Mouse (Mus musculus): ENCODE data around the gene Slc1a7. TPM values are rescaled to one million over a fixed set of nuclear protein-coding genes. Genes with fewer than 3 reads are reported as not detected.

Gene Slc1a7
- polyA plus RNA-seq, 1 experiment from 2014 or later: 0.08 TPM

DNA sequence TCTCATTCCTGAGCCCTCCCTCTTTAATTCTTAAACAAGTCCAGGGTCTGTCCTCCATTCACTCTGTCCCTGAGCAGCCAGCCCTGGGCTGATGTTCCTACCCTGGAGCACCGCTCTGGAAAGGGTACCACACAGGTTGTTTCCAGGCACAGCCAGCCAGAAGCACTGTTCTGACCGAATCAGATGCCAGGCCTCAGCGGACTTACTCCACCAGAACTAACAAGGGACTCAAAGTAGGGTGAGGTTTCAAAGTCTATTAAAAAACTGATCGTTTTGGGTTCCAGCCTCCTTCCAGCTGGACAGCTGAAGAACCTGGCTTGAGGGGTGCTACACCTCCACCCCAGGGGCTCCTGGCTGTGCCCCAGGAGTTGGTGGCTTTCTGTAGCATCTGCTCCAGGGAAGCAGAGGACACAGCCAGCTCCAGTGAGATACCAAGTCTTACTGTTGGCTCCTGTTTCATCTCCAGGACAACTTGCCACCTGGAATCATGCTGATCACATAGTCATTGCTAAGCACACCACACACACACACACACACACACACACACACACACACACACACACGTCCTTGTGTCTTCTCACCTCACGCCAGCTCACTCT is 12.0 kb downstream of the Slc1a7 start:
- no peak for ATAC-seq (ENCODE audit: low FRiP score)
- H3K27me3 ChIP-seq (ENCODE audit: control insufficient read depth, insufficient read depth, low read length): no peaks in the 10 kb centered on the region
- no peaks in the 10 kb centered on the region for H3K9me3 ChIP-seq (ENCODE audit: control insufficient read depth, low read length)
- H3K4me2 ChIP-seq (replicated peaks): no peak overlapping the region
- no peak overlapping the region for H3K27ac ChIP-seq
- H3K4me3 ChIP-seq (replicated peaks; ENCODE audit: low read length): no peak overlapping the region
- H3K36me3 ChIP-seq (replicated peaks; ENCODE audit: control insufficient read depth, insufficient read depth): no peaks in the 10 kb centered on the region
- H3K9ac ChIP-seq: no peak overlapping the region
- WGBS: 60% methylated on average over 6 of the region's 6 CpGs
- no peak for DNase-seq (ENCODE audit: low spot score)
- H3K4me1 ChIP-seq (replicated peaks; ENCODE audit: control insufficient read depth, insufficient read depth, low read length): no peaks in the 10 kb centered on the region

DNA sequence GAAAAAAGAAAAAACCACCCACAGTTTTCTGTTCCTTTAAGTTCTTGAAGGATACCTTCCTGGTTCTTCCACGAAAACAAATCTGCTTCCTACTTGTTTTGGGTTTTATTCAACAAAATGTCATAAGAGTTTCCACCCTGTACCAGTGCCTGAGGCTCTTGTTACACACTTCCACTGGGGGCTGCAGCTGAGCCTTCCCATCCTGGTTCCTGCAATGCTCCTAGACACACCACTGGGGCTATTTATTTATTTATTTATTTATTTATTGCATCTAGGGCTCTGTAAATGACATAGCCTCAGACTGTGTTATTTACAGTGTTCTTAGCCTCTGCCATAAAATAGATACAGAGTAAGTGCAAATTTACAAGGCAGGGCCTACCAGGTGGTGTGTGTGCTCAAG is 15.6 kb downstream of the Slc1a7 start:
- WGBS: 91% methylated on average over 1 of the region's 1 CpGs
- Histone ChIP-seq H3K4me3 (replicated peaks; ENCODE audit: low read length) (no peak overlapping the region), H3K36me3 (replicated peaks; ENCODE audit: control insufficient read depth, insufficient read depth) (no peaks in the 10 kb centered on the region), H3K4me2 (replicated peaks) (no peak overlapping the region), H3K9ac (no peak overlapping the region), H3K4me1 (replicated peaks; ENCODE audit: control insufficient read depth, insufficient read depth, low read length) (no peaks in the 10 kb centered on the region), H3K27ac (no peak overlapping the region), H3K27me3 (ENCODE audit: control insufficient read depth, insufficient read depth, low read length) (no peaks in the 10 kb centered on the region), H3K9me3 (ENCODE audit: control insufficient read depth, low read length) (no peaks in the 10 kb centered on the region)
- DNase-seq (ENCODE audit: low spot score): no peak
- no peak for ATAC-seq (ENCODE audit: low FRiP score)

DNA sequence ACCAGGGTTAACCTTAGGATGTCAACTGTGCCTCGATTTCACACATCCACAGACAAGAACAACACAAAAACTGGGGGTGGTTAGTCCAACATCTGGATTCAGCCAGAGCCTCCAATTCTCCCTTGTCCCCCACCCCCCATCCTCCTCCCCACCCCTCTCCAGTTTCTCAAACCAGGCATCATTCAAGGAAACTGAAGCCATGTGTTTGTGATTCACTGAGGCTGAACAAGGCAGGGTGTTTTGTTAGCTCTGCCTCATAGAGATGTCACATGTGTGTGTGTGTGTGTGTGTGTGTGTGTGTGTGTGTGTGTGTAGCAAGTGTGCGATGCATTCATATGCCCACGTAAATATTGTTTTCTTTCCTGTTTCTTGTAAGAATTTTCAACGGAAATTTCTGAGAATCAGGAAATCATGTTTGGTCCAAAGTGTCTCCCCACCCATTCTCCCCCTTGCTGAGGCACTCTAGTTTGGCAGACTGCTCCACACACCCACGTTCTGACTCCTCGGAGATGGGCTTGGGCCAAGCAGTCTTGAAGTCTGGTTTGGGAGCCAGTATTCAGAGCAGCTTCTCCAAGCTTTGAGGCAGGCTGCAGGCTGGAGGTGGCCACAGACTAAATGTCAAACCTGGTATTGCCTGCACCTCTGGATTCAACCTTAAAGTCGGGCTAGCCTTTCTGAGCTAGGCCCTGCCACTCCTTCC is 16.3 kb downstream of the Slc1a7 start:
- H3K27me3 ChIP-seq (ENCODE audit: control insufficient read depth, insufficient read depth, low read length): no peaks in the 10 kb centered on the region
- no peak for ATAC-seq (ENCODE audit: low FRiP score)
- 65% methylated on average over 7 of the region's 7 CpGs for WGBS
- no peak overlapping the region for H3K9ac ChIP-seq
- no peaks in the 10 kb centered on the region for H3K36me3 ChIP-seq (replicated peaks; ENCODE audit: control insufficient read depth, insufficient read depth)
- H3K4me2 ChIP-seq (replicated peaks): no peak overlapping the region
- DNase-seq (ENCODE audit: low spot score): no peak
- H3K4me1 ChIP-seq (replicated peaks; ENCODE audit: control insufficient read depth, insufficient read depth, low read length): no peaks in the 10 kb centered on the region
- no peak overlapping the region for H3K27ac ChIP-seq
- H3K4me3 ChIP-seq (replicated peaks; ENCODE audit: low read length): no peak overlapping the region
- H3K9me3 ChIP-seq (ENCODE audit: control insufficient read depth, low read length): no peaks in the 10 kb centered on the region

DNA sequence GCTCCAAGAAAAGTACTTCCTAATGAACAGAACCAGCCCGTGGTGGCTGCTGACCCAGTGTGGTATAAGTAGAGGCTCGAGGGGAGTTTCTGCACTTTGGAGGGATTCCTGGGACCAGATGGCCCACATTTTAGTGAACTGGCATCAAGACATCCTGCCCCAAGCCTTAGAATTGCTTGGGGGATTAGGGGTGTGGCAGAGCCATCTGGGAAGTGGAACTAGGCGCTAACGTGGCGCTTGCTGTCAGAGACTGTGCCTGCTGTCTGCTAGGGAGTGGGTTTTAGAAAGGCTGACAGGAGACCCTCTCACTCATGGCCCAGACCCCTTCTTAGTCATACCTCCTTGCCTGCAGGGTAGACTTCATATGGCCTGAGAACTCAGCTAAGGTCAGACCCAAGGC is 17.7 kb downstream of the Slc1a7 start:
- H3K4me3 ChIP-seq (replicated peaks; ENCODE audit: low read length): no peak overlapping the region
- no peak overlapping the region for H3K9ac ChIP-seq
- WGBS: 75% methylated on average over 5 of the region's 5 CpGs
- H3K4me1 ChIP-seq (replicated peaks; ENCODE audit: control insufficient read depth, insufficient read depth, low read length): no peaks in the 10 kb centered on the region
- no peaks in the 10 kb centered on the region for H3K36me3 ChIP-seq (replicated peaks; ENCODE audit: control insufficient read depth, insufficient read depth)
- no peak overlapping the region for H3K4me2 ChIP-seq (replicated peaks)
- H3K27me3 ChIP-seq (ENCODE audit: control insufficient read depth, insufficient read depth, low read length): no peaks in the 10 kb centered on the region
- H3K27ac ChIP-seq: no peak overlapping the region
- H3K9me3 ChIP-seq (ENCODE audit: control insufficient read depth, low read length): no peaks in the 10 kb centered on the region
- DNase-seq (ENCODE audit: low spot score) (no peak), ATAC-seq (ENCODE audit: low FRiP score) (no peak)

DNA sequence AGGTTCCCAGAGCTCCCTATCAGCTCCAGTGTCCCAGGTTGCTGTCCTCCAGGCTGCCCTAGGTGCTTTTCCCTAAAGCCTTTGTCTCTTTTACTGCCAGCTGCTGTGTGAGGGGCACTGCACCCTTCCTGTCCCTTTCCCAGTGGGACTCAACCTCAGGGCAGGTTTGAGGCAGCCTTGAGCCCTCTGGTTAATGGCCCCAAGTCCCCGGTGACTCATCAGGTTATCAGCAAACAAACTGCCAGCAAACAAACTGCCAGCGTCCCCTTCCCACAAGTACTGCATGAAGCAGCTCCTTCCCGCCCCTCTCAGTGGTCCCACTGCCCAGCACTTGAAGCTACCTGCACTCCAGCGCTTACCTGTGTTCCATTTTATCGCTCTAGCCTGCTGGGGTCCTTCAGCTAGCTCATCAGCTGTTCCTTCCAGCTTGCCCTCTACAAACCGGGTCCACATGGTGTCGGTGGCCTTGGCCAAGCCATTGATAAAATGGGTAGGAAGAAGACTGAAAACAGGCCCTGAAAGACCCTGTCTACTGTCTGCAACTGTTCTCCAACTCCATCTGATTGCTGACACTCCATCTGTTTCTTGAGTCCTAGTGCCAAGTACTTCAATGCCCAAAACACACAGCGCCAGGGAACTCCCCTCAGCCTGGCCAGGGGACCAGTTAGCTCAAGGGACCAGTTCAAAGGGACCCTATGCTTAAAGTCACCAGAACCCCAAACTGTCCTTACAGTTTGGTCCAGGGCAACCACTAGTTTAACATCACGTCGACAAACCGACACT is 18.4 kb downstream of the Slc1a7 start:
- H3K27ac ChIP-seq: no peak overlapping the region
- no peak overlapping the region for H3K4me2 ChIP-seq (replicated peaks)
- no peaks in the 10 kb centered on the region for H3K36me3 ChIP-seq (replicated peaks; ENCODE audit: control insufficient read depth, insufficient read depth)
- 92% methylated on average over 11 of the region's 11 CpGs for WGBS
- ATAC-seq (ENCODE audit: low FRiP score) (no peak), DNase-seq (ENCODE audit: low spot score) (no peak)
- H3K27me3 ChIP-seq (ENCODE audit: control insufficient read depth, insufficient read depth, low read length): no peaks in the 10 kb centered on the region
- no peaks in the 10 kb centered on the region for H3K4me1 ChIP-seq (replicated peaks; ENCODE audit: control insufficient read depth, insufficient read depth, low read length)
- H3K9me3 ChIP-seq (ENCODE audit: control insufficient read depth, low read length): no peaks in the 10 kb centered on the region
- H3K9ac ChIP-seq: no peak overlapping the region
- H3K4me3 ChIP-seq (replicated peaks; ENCODE audit: low read length): no peak overlapping the region

DNA sequence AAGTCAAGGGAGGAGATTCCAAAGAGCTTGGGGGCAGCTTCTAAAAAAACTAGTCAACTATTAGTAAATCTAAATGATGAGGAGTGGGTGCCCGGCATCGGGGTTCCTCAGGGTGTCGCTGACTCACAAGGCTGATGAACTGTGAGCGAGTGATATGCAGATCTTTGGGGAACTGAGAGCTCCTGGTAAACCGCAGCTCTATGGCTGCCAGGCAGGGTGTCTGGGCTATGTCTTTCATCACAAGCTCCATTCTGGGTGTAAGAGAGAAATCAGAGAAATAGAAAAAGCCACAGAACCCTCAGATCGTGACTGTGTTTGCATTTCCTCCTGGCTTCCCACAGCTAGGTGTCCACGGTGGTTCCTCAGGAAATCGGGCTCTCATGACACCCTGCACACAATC is 20.8 kb downstream of the Slc1a7 start:
- Histone ChIP-seq H3K4me2 (replicated peaks) (no peak overlapping the region), H3K4me3 (replicated peaks; ENCODE audit: low read length) (no peak overlapping the region), H3K9ac (no peak overlapping the region), H3K9me3 (ENCODE audit: control insufficient read depth, low read length) (no peaks in the 10 kb centered on the region), H3K27me3 (ENCODE audit: control insufficient read depth, insufficient read depth, low read length) (no peaks in the 10 kb centered on the region), H3K36me3 (replicated peaks; ENCODE audit: control insufficient read depth, insufficient read depth) (no peaks in the 10 kb centered on the region), H3K27ac (no peak overlapping the region), H3K4me1 (replicated peaks; ENCODE audit: control insufficient read depth, insufficient read depth, low read length) (no peaks in the 10 kb centered on the region)
- ATAC-seq (ENCODE audit: low FRiP score): no peak
- no peak for DNase-seq (ENCODE audit: low spot score)
- WGBS: 74% methylated on average over 8 of the region's 8 CpGs

DNA sequence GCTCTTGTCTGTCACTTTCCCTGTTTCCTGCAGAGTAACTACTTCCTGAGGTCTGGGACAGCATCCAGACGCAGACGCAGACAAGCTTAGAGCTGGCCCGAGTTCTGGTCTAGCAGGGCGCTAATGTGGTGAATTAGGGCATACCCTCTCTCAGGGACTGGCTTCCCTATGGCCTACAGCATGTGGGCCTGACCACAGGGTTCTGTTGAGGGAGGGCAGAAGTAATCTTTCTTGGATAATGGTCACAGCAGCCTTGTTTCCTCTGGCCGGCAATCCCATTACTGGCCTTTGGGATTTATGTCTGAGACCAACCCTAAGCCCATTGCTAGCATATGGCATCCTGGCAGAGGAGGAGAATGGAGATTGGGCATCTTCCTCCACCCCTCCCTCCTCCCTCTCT is 22.7 kb downstream of the Slc1a7 start:
- no peaks in the 10 kb centered on the region for H3K27me3 ChIP-seq (ENCODE audit: control insufficient read depth, insufficient read depth, low read length)
- DNase-seq (ENCODE audit: low spot score) (no peak), ATAC-seq (ENCODE audit: low FRiP score) (no peak)
- H3K9ac ChIP-seq: no peak overlapping the region
- H3K36me3 ChIP-seq (replicated peaks; ENCODE audit: control insufficient read depth, insufficient read depth): no peaks in the 10 kb centered on the region
- 76% methylated on average over 5 of the region's 5 CpGs for WGBS
- H3K4me1 ChIP-seq (replicated peaks; ENCODE audit: control insufficient read depth, insufficient read depth, low read length): no peaks in the 10 kb centered on the region
- no peak overlapping the region for H3K4me3 ChIP-seq (replicated peaks; ENCODE audit: low read length)
- no peak overlapping the region for H3K27ac ChIP-seq
- no peak overlapping the region for H3K4me2 ChIP-seq (replicated peaks)
- no peaks in the 10 kb centered on the region for H3K9me3 ChIP-seq (ENCODE audit: control insufficient read depth, low read length)

DNA sequence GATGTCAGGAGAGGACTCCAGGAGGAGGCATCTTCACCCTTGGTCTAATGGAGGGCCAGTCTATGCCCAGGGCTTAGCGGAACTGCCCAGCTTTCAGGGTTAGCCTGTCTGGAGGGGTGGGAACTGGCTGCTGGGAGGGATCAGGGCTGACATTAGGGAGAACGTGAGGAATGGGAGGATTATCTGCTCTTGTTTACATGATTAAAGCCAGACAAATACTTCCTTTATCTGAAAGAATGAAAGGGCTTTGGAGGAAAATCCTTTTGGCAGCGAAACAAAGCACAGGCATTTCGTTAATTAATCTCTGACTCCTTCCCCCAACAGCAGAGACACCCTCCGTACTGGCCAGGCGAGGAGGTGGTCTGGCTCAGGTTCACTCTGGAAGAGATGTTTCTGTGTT is 23.7 kb downstream of the Slc1a7 start:
- Histone ChIP-seq H3K4me2 (replicated peaks) (no peak overlapping the region), H3K4me1 (replicated peaks; ENCODE audit: control insufficient read depth, insufficient read depth, low read length) (no peaks in the 10 kb centered on the region), H3K36me3 (replicated peaks; ENCODE audit: control insufficient read depth, insufficient read depth) (no peaks in the 10 kb centered on the region), H3K4me3 (replicated peaks; ENCODE audit: low read length) (no peak overlapping the region), H3K9ac (no peak overlapping the region), H3K27ac (no peak overlapping the region), H3K27me3 (ENCODE audit: control insufficient read depth, insufficient read depth, low read length) (no peaks in the 10 kb centered on the region), H3K9me3 (ENCODE audit: control insufficient read depth, low read length) (no peaks in the 10 kb centered on the region)
- WGBS: 18% methylated on average over 6 of the region's 6 CpGs
- no peak for ATAC-seq (ENCODE audit: low FRiP score)
- DNase-seq (ENCODE audit: low spot score): no peak

DNA sequence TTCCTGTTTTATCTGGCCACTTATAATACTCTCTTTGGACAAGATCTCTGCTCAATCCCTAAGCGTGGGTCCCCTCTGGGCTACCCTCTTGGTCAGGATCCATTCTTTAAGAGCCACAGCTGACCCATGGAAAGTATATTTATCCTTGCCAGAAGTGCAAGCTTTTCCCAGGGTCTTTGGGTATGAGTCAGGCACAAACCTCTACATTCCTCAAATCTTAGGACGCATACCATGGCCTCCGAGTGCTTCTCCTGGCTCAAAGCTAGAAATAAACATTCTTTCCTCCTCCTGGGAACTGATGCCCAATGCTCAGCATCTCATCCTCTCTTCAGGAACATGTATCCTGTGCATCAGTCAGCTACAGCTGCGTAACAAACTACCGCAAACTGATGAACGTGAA is 26.9 kb downstream of the Slc1a7 start:
- no peak for DNase-seq (ENCODE audit: low spot score)
- Histone ChIP-seq H3K4me1 (replicated peaks; ENCODE audit: control insufficient read depth, insufficient read depth, low read length) (no peaks in the 10 kb centered on the region), H3K4me2 (replicated peaks) (no peak overlapping the region), H3K9ac (no peak overlapping the region), H3K27ac (no peak overlapping the region), H3K9me3 (ENCODE audit: control insufficient read depth, low read length) (no peaks in the 10 kb centered on the region), H3K36me3 (replicated peaks; ENCODE audit: control insufficient read depth, insufficient read depth) (no peaks in the 10 kb centered on the region), H3K27me3 (ENCODE audit: control insufficient read depth, insufficient read depth, low read length) (no peaks in the 10 kb centered on the region), H3K4me3 (replicated peaks; ENCODE audit: low read length) (no peak overlapping the region)
- WGBS: 93% methylated on average over 6 of the region's 6 CpGs
- no peak for ATAC-seq (ENCODE audit: low FRiP score)

Measured in hindbrain, embryonic 14.5 days (tissue).